Mouse (Mus musculus) layer of hippocampus, postnatal 14 days (tissue): Measurements from ENCODE around the gene Actr1b. TPM values are rescaled to one million over a fixed set of nuclear protein-coding genes. Genes with fewer than 3 reads are reported as not detected.

ENCODE experiments used
- DNase-seq, 2 experiments: peaks; one replicate each; pipeline ENCODE4 v3.0.0; 2021 to 2022; ENCODE audit warnings: low spot score in 2 of 2, mixed read lengths in 1 of 2
- microRNA-seq, 2 experiments: library from miRNA; unstranded; fragments of <30 nt; microRNA quantifications; one replicate each; pipeline ENCODE4 v1.2.0; 2021
- total RNA-seq, 2 experiments: library from RNA; stranded (reverse); gene quantifications; 2 replicates each; pipeline ENCODE4 v1.2.3; 2021

Actr1b gene
- total RNA-seq, 2 experiments from 2014 or later: 215 to 223 TPM

DNA sequence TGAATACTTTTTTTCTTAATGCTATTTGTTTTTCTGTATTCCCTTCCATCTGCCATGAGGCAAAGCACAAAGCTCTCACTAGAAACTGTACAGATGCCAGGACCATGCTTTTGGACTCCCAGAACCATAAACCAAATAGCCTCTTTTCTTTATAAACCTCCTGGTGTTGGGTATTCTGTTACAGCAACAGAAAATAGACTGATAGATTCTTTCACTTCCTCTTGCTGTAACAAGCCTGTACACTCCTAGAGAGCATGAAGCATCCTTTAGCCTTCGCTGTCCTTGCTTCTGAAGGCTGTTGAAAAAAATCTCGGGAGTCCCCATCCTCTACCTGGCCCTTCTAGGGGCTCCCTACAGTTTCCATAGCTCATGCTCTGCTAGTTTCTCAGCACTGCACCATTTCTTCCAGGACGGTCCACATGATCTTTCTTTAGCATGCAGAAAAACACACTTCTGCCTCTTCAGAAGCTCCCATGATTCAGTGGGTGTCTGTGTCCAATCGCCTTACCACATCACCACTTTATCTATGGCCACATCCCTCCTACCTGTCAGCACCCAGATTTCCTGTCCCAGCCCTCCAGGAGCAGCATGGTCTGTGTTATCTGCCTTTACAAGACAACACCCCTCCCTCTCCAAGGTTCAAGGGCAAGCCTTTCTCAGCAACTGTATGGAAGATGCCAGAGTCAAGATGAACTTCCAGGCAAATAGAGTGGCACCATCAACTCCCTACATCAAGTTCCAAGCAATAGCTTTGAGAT lies 56.4 kb downstream of the Actr1b start:
- DNase-seq: no peak

DNA sequence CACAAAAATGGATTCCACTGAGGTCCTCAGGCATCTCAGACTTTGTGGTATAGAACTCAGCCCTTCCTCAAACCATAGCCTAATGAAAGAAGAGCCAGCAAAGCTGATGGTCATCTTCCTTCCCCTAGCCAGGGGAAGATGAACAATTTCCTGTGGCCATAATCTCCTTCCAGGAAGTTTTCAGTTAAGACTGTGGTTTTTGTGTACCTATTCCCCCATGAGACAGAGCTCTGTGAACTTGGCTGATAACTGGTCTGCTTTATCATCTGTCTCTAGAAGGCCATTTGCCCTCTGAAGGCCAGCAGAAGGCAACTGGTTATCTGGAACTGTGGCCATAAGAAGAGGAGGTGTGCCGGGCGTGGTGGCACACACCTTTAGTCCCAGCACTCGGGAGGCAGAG lies 58.0 kb downstream of the Actr1b start:
- no peak for DNase-seq

DNA sequence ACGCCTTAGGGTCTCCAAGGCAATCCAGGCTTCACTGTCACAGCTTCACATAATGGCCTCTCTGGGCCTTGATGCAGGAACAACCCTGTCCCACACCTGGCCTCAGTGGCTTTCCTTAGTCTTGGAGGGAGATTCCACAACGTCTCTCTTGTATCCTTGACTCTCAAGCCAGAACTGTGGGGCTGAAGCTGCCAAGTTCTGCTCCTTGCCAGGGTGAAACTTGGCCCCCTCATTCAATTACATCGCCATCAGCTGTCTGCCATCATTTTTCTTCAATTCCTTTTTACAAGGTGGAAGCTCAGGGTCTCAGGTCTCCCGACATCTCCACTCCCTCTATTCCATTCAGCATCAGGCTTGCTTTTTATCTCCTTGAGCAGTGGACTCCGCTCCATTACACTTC lies 59.2 kb downstream of the Actr1b start:
- DNase-seq: no peak

Small RNA genes within 50 kb of the gene (microRNA-seq; reads per million reads assigned to microRNA genes)
- 0 reads per million in 2 experiments for gene Gm24133

Other genes with a start within 250 kb of the Actr1b start
- gene Cnnm4, start 242.8 kb downstream of the Actr1b start, total RNA-seq: 10 to 100 TPM; 16.8 to 18.2 TPM
- 10 to 100 TPM; 36.1 to 39.5 TPM for gene Cnnm3, start 202.6 kb downstream of the Actr1b start, total RNA-seq
- gene Ankrd23, start 177.5 kb downstream of the Actr1b start, total RNA-seq: 1 to 10 TPM; 6.1 to 7.5 TPM
- not detected for gene Gm42417, start 175.0 kb downstream of the Actr1b start, total RNA-seq
- gene Ankrd39, start 167.0 kb downstream of the Actr1b start, total RNA-seq: 10 to 100 TPM; 12.2 to 14.2 TPM
- 10 to 100 TPM; 17.6 to 20.8 TPM for gene Sema4c, start 156.1 kb downstream of the Actr1b start, total RNA-seq
- under 1 TPM; 0.41 to 0.52 TPM for gene Fam178b, start 31.2 kb downstream of the Actr1b start, total RNA-seq
- gene Cox5b, start 23.0 kb downstream of the Actr1b start, total RNA-seq: 100 to 1,000 TPM; 770 to 824 TPM
- under 1 TPM; 0.36 to 0.60 TPM for gene 4933424G06Rik, start 4.3 kb downstream of the Actr1b start, total RNA-seq
- 1 to 10 TPM; 4.7 TPM for gene Zap70, start 47.4 kb upstream of the Actr1b start, total RNA-seq
- gene Tmem131, start 229.2 kb upstream of the Actr1b start, total RNA-seq: 10 to 100 TPM; 57.2 to 59.7 TPM